Mouse (Mus musculus) cerebellum, postnatal 25 days (tissue): ENCODE measurements at regions not wholly inside any gene's neighbourhood (a gene's known extent, or its start where the extent isn't known, plus 50 kb on each side); places are given as distances from the start of the nearest gene placed in this dataset.

Source experiments
- DNase-seq, 2 experiments: peaks; one replicate each; pipeline ENCODE4 v3.0.0; 2021; ENCODE audit warnings: mixed read lengths in 2 of 2

DNA sequence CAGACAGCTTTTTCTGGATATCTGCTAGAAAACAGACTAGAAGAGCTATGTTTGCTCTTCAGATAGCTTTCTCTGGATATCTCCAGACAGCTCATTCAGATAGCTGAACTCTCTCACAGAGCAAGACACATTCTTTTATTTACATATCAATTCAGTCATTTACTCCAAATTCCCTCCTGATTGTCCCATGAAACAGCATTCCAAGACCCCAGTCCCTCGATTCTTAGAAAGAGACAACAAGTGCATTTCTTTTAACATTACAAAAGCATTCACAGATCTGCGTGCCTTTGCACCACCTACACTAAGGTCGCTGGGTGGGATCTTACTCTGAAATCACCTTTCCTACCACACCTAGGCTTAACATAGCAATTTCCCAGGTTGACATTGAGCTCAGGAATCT lies 1039.5 kb upstream of the Ddx18 start:
- no peak for DNase-seq

- DNase-seq, result no peak
These were observed 1008.2 kb upstream of the Ddx18 start for GRCm38 (mm10) chr1:122575954-122576353.

GRCm38 (mm10) chr1:122551596-122551995 lies 983.8 kb upstream of the Ddx18 start:
- no peak for DNase-seq

- DNase-seq, result no peak
These were observed 941.8 kb upstream of the Ddx18 start for GRCm38 (mm10) chr1:122509580-122509979.

GRCm38 (mm10) chr1:122501707-122502106 lies 933.9 kb upstream of the Ddx18 start:
- DNase-seq, result no peak

DNA sequence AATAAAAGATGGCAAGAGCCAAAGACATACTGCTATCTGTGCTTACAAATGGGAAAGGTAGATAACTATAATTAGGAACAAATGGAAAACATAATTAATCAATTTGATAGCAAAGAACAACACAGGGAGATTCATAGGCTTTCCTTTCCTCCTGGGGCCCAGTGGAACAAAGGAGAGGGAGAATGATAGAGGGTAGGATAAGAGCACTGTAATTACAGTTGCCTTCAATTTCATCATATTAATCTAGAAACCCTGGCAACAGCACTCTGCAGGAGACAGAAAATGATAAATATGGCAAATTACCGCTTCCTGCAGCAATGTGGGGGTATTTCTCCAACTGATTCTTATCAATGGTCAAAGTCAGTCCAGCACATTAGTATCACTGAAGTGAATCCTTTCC lies 910.2 kb upstream of the Ddx18 start:
- no peak for DNase-seq

DNA sequence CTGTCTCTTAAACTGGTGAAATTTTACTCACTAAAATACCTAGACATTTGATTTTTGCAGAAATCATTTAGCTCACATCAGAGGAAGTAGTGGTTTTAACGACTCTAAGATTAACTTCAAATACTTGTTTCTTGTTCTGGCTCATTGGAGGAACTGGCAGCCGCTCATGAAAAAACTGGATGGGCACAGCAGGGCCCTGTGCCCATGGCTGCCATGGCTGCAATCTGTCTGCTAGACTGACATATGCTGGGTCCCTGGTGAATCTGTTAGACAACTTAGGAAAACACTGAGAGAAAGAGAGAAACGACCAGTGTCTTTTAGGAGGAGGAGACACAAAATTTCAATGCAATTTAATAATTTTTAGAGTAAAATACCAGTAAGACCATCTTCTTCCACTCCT lies 896.1 kb upstream of the Ddx18 start:
- peak; percentile 83 to 87 for DNase-seq

DNA sequence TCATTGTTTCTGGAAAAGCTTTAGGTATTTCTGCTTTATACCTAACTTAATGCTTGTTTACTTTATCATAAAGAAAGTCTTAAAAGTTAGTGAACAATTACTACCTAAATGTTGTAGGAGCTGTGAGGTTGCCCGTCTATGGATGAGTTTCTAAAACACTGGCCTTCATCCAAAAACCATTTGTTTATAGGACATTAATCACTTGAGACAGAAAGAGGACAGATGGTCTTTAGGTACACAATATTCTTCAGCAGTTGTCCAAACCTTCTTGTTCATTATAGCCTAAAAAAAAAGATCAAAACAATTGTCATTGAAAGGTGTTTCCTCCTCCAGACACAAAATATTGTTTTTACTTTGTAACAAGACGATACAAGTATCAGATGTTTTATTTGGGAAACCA lies 891.3 kb upstream of the Ddx18 start:
- DNase-seq, result no peak

DNA sequence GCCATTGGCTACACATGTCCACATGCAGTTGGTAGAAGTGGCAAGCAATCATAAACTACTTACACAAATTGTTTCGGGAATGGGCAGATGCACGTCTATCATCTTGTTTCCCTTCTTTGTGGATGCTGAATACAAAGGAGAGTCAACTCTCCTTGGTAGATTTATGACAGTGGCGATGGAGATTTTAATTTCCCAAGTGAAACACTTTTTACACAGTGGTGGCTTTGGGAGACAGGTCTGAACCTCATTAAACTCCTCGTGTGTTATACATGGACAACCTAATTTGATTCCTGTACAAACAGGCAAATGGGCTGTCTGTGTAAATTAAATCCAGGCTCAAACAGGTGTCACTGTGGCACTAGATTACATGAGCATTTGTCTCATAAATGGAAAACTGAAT lies 887.1 kb upstream of the Ddx18 start:
- DNase-seq, result no peak

DNA sequence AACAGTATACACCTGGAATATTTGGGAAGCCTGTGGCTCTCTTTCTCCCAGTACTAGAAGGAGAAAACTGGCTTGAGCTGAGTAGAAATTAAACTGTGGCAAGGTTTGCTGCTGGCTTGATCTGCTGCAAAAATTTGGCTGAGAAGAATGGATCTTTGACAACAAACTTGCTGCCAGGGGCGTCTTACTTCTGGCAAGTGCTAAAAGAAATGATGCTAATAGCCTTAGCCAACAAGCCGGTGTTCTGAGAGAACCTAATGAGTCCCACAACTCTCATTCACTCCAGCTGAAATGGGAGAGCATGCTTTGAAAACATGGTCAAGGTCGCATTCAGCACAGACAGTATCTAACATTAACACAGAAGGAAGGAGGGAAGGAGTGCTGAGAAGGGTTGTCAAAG lies 885.8 kb upstream of the Ddx18 start:
- no peak for DNase-seq

- DNase-seq, result peak; percentile 14 to 40
These were observed 871.6 kb upstream of the Ddx18 start for GRCm38 (mm10) chr1:122439358-122439757.

- DNase-seq, result no peak
These were observed 855.7 kb upstream of the Ddx18 start for GRCm38 (mm10) chr1:122423503-122423902.

- DNase-seq, result no peak
These were observed 828.6 kb upstream of the Ddx18 start for GRCm38 (mm10) chr1:122396342-122396741.

- DNase-seq, result no peak
These were observed 826.0 kb upstream of the Ddx18 start for GRCm38 (mm10) chr1:122393660-122394355.

GRCm38 (mm10) chr1:122357015-122357414 lies 789.2 kb upstream of the Ddx18 start:
- DNase-seq, result peak; percentile 92 to 96

- DNase-seq, result no peak
These were observed 783.7 kb upstream of the Ddx18 start for GRCm38 (mm10) chr1:122351530-122351929.

DNA sequence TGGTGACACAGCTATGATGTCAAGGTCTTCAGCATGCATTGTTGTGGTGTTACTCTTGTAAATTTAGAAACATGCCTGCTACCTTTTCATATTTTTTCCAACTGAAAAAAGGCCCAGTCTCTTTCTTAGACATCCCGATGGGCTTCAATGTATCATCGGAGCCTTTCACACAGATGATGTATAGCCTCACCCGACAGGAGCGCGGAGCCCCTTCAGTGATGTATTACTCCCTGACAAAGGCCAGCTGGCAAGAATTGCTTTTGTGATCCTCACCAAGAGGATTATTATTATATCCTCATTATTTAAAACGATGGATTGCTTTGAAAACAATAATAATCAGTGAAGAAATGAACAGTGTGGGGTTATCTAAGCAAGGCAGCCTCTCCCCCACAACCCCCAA lies 765.5 kb upstream of the Ddx18 start:
- DNase-seq, result no peak

- DNase-seq, result peak; percentile 18 to 35
These were observed 760.5 kb upstream of the Ddx18 start for GRCm38 (mm10) chr1:122328276-122328675.
